Mouse (Mus musculus): ENCODE data around the gene Rara.
"Not testable (repeated sequence)": the region's sequence is repeated elsewhere in the genome, so short reads cannot be mapped to it uniquely, and the experiment has no call there.

Rara gene

DNA sequence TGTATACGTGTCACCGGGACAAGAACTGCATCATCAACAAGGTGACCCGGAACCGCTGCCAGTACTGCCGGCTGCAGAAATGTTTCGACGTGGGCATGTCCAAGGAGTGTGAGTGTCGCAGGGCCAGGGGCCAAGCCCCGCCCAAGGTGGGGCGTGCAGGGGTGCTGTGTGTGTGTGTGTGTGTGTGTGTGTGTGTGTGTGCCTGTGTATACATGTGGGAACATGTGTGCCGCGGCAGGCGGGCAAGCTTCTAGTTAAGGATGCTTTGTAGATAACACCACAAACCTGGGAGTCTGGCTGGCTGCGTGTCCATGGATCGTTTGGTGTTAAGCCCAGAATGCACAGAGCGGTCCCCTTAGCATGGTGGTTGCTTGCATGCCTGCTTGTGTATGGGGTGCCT, 40.5 kb downstream of the Rara start:
- no peak for DNase-seq (ENCODE audit: low read depth, low spot score)

GRCm38 (mm10) chr11:98968716-98969495, 41.3 kb downstream of the Rara start:
- no peak for DNase-seq (ENCODE audit: low read depth, low spot score)

DNA sequence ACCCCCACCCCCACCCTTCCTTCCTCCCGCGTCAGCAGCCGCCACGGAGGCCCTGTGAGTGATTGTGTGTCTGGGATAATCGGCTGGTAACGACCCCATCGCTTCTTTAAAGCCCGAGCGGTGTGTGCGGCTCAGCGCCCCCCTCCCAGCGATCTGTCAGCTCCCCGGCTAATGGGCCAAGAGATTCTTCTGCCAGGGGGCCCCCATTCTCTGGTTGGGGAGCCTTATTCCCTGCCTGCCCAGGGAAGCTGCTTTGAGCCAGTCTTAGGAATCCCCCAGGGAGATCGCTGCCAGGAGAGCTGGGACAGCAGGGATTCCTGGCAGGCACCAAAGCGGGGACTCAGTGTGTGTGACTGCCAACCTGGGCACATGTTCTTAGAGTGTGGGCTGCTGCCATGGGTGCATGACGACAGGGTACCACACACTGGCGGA, 41.9 kb downstream of the Rara start:
- peak; percentile 84 for DNase-seq (ENCODE audit: low read depth, low spot score)

GRCm38 (mm10) chr11:98970191-98970925, 42.7 kb downstream of the Rara start:
- DNase-seq (ENCODE audit: low read depth, low spot score) = no peak

DNA sequence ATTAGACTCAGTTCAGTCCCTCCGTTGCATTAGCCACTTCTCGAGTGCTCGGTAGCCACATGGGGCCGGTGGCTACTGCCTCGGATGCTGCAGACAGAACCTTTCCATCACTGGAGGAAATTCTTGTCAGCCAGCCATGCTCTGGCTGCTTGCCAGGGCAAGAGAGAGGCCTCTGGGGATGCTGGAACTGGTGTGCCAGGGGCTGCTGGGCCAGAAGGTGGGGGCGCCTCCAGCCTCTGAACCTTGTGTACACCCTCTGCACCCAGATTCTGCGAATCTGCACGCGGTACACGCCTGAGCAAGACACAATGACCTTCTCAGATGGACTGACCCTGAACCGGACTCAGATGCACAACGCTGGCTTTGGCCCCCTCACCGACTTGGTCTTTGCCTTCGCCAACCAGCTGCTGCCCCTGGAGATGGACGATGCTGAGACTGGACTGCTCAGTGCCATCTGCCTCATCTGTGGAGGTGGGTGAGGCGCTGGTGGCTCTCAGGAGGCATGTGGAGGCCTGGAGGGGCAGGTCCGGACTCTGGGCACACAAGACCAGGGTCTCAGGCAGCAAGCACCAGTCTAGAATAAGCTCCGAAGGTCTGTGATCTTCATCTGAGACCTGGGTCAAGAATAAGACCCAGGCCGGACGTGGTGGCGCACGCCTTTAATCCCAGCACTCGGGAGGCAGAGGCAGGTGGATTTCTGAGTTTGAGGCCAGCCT, 43.9 kb downstream of the Rara start:
- no peak for DNase-seq (ENCODE audit: low read depth, low spot score)

- DNase-seq (ENCODE audit: low read depth, low spot score) = no peak
These were observed 44.6 kb downstream of the Rara start for GRCm38 (mm10) chr11:98972215-98972614.

- no peak for DNase-seq (ENCODE audit: low read depth, low spot score)
These were observed 45.3 kb downstream of the Rara start for GRCm38 (mm10) chr11:98972801-98973360.

- no peak for DNase-seq (ENCODE audit: low read depth, low spot score)
These were observed 46.0 kb downstream of the Rara start for GRCm38 (mm10) chr11:98973584-98973983.

GRCm38 (mm10) chr11:98974213-98974612, 46.6 kb downstream of the Rara start:
- DNase-seq (ENCODE audit: low read depth, low spot score) = no peak

DNA sequence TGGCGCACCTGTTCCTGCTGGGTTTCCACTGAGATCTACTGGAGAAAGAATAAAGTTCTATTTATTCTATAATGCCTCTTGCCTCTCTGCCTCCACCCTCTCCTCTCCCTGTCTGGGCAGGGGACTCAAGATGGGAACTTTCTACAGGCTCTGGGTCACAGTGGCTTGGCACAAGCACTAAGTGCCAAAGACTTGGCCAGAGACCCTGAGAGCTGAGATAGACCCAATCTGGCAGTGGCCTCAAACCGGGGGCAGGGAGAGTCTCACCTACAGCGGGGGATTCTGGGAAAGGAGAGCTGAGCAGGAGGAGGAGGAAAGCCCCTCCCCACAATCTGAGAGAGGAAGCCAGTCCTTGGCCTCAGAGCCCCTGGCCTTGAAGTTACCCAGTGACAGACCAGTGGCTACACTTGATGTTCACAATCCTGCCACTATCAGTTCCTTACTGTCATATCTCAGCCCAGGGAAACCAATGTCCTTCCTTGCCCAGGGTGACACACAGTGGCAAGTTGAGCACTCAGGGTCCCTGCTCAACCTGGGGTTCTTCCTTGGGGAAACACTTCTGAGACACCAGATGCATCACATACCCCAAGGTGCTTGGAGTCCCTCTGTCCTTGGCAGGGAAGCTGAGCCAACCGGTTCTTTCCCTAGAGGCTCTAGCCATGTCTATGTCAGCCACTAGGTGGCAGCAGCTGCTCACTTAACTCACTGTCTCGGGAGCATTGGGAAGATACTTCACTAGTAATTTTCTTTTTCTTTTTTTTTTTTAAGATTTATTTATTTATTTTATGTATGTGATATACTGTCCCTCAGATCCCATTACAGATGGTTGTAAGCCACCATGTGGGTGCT, 47.5 kb downstream of the Rara start:
- no peak for DNase-seq (ENCODE audit: low read depth, low spot score)

DNA sequence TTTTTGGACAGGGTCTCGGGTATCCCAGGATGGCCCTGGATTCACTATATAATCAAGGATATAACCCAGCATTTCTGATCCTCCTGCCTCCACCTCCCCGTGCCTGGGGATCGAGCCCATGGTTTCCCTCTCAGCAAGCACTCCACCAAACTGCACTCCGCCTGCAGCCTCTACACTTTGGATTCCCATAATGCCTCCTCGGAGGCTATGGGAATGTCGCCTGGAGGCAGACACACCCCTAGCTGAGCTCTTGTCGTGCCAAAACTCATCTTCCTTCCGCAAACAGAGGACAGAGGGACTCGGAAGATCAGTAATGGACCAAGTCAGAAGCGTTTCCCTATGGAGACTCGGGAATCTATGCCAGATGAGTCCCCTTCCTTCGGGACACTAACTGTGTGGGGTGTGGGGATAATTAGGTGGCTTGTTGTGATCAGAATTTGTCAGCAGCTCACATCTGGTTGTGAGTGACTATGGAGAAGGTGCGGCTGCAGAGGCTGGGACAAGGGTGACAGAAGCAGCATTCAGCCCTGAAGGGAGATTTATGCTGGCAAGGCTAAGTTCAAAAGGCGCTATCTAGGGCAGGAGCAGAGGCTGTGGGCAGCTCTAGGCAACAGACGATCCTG, 51.0 kb downstream of the Rara start:
- DNase-seq (ENCODE audit: low read depth, low spot score) = no peak

- DNase-seq (ENCODE audit: low read depth, low spot score) = no peak
These were observed 51.7 kb downstream of the Rara start for GRCm38 (mm10) chr11:98979356-98979755.

DNA sequence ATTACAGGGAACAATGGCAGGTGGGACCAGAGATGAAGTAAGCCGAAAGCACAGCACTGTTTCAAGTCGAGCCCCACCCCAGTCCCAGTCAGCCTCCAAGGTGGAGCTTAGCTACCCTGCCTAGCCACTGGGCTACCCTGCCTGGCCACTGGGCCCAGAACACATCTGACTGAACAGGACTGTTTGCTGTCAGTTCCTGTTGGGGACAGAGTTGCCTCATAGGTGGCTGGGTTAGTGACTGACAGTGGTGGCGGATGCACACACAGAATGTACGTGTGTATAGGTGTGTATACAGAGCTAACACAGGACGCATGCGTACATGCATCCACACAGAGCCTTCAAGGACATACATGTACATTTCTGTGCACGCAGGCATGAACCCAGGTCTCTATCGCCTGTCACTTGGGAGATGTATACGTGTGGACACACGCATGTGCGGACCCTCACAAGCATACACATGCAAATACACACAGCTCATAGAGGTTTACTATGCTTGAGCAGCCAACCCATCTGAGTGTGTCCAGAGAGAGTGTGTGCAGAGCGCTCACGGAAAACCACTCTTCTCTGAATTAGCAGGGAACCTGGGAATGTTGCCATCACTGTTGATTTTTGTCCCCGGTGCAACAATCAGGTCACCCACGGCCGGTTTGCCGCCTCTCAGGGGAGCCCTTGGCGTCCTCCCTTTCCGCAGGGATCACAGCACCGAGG, 53.8 kb downstream of the Rara start:
- DNase-seq (ENCODE audit: low read depth, low spot score) = no peak

DNA sequence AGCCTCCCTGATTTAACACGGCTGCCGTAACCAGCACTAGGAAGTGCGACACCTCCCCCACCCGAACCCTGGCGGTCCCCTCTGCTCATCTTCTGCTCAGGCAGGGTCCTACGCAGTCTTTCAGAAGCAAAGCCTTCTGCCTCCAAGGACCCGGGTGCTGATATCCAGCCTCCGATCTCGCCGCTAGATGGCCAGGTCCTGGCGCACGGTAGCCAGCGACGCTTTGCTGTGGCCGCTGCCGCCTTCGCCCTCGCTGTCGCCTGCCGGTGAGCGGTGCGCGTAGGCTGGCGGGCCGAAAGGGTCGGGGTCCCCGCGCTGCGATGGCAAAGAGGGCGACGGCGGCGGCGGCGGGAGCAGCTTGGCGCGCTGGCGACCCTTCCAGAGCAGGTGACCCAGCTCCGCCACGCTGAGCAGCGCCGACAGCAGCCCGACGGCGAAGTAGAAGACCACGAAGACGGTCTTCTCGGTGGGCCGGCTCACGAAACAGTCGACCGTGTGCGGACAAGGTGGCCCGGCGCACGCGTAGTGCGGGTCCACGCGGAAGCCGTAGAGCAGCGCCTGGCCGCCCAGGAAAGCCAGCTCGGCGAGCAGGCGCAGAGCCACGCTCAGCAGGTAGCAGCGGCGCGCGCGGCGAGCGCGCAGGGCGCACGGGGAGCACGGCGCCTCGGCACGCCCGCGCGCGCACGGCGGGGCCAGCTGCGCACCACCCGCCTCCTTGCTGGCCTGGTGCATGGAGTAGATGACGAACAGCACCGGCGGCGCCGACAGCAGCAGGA, 54.6 kb downstream of the Rara start:
- no peak for DNase-seq (ENCODE audit: low read depth, low spot score)

- DNase-seq (ENCODE audit: low read depth, low spot score) = no peak
These were observed 55.1 kb downstream of the Rara start, which contains the start of gene Gjd3 for GRCm38 (mm10) chr11:98982773-98983133. Gjd3 (minus strand) TSS chr11:98983016.

GRCm38 (mm10) chr11:98983551-98983950, 55.9 kb downstream of the Rara start:
- DNase-seq (ENCODE audit: low read depth, low spot score) = no peak

GRCm38 (mm10) chr11:98985542-98985941, 57.9 kb downstream of the Rara start:
- no peak for DNase-seq (ENCODE audit: low read depth, low spot score)

DNA sequence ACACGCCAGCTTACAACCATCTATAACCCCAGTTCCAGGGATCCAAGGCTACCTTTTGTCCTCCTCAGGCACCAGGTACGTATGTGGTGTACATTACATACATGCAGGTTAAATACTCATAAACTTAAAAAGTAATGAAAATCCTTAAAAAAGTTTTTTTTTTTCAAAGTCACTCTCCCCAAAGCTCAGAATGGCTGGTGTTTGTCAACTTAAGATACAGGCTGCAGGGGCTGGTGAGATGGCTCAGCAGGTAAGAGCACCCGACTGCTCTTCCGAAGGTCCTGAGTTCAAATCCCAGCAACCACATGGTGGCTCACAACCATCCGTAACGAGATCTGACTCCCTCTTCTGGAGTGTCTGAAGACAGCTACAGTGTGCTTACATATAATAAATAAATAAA, 60.6 kb downstream of the Rara start:
- not testable (repeated sequence) for DNase-seq (ENCODE audit: low read depth, low spot score)

DNA sequence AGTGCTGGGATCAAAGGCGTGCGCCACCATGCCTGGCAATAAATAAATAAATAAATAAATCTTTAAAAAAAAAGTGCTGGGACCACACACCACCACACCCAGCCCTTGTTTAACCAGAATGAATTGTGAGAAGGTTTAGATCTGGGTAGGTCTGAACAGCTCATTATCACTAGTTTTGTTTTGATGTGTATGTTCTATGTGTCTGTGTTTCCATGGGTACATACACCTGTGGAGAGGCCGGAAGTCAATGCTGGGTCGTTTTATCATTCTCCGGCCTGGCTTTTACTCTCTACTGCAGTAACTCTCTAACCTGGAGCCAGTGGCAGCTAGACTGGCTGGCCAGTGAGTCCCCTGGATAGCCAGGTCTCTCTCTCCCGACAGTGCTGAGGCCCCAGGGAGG, 63.2 kb downstream of the Rara start:
- DNase-seq (ENCODE audit: low read depth, low spot score) = no peak

Measured in telencephalon, adult 2 months (tissue).